Mouse (Mus musculus) neural tube, embryonic 12.5 days (tissue): ENCODE results near the gene Vmn1r159. TPM values are rescaled to one million over a fixed set of nuclear protein-coding genes. Genes with fewer than 3 reads are reported as not detected.
"Not testable (repeated sequence)": the region's sequence is repeated elsewhere in the genome, so short reads cannot be mapped to it uniquely, and the experiment has no call there.

Source experiments
- ATAC-seq: fragments of 200-750 bp; cut with Nextera tagmentation; 2 replicates; pipeline ENCODE4 v1.8.0; 2017; ENCODE audit warnings: low read depth, mild to moderate bottlenecking, moderate TSS enrichment, moderate library complexity; ENCODE audit not compliant: low FRiP score
- H3K27ac ChIP-seq: fragments of 300-500 bp; sonication (generic); 2 replicates; pipeline ENCODE4 v1.5.1; 2016
- H3K27me3 ChIP-seq: fragments of 300-500 bp; sonication (generic); replicated peaks from 2 replicates; pipeline ENCODE4 v1.6.1; 2016; ENCODE audit warnings: mild to moderate bottlenecking
- H3K36me3 ChIP-seq: fragments of 300-500 bp; sonication (generic); 2 replicates; pipeline ENCODE4 v1.6.1; 2016; ENCODE audit warnings: mild to moderate bottlenecking
- H3K4me1 ChIP-seq: fragments of 300-500 bp; sonication (generic); 2 replicates; pipeline ENCODE4 v1.6.1; 2016
- H3K4me2 ChIP-seq: fragments of 300-500 bp; sonication (generic); replicated peaks from 2 replicates; pipeline ENCODE4 v1.6.1; 2016; ENCODE audit warnings: mild to moderate bottlenecking
- H3K4me3 ChIP-seq: fragments of 300-500 bp; sonication (generic); 2 replicates; pipeline ENCODE4 v1.5.1; 2016
- H3K9ac ChIP-seq: fragments of 300-500 bp; sonication (generic); 2 replicates; pipeline ENCODE4 v1.6.1; 2016; ENCODE audit warnings: mild to moderate bottlenecking
- H3K9me3 ChIP-seq: fragments of 300-500 bp; sonication (generic); 2 replicates; pipeline ENCODE4 v1.6.1; 2016; ENCODE audit warnings: mild to moderate bottlenecking
- WGBS: fragments of 180-500 bp; shearing (Covaris S2); methylation state at CpG from one replicate; pipeline ENCODE4 v1.1.7; 2016; 5-methylcytosine and 5-hydroxymethylcytosine counted together
- polyA plus RNA-seq: library from polyadenylated mRNA; unstranded; fragments of >200 nt; fragmentation: Nextera tagmentation; extraction: Ambion mirVana; gene quantifications from 2 replicates; pipeline ENCODE4 v1.2.1, GENCODE M21; 2016

Vmn1r159 gene
- polyA plus RNA-seq = not detected in 2 replicates

DNA sequence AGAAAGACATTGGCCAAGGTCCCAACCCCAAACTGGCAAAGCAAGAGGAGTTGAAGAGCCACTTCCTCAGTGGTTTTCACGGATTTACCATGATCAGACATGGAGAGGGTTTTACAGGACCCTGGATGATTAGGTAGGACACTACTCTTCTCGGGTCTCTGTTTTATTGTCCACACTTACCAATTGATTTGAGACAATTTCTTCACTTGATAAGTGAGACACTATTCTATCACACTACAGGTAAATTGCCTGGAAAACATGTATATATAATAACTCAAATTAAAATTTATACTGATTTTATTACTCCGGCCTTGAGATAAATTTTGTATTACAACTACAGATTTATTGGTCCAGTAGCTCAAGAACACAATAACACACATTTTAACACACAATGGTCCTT is at the start of gene Vmn1r159:
Vmn1r159 (minus strand) TSS at position 101 of the 400 bp plus-strand sequence.
- not testable (repeated sequence) for H3K27me3 ChIP-seq, H3K4me3 ChIP-seq, ATAC-seq, H3K4me2 ChIP-seq, H3K27ac ChIP-seq, H3K9ac ChIP-seq, H3K4me1 ChIP-seq, H3K36me3 ChIP-seq, H3K9me3 ChIP-seq
- 70% methylated on average over 3 of the region's 3 CpGs for WGBS

DNA sequence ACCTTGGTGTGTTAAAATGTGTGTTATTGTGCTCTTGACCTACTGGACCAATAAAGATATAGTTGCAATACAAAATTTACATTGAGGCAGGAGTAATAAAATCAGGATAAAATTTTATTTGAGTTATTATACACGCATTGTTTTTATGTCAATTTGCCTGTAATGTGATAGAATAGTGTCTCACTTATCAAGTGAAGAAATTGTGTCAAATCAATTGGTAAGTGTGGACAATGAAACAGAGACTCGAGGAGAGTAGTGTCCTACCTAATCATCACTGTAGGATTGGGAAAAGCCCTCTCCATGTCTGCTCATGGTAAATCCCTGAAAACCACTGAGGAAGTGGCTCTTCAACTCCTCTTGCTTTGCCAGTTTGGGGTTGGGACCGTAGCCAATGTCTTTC is 27.5 kb upstream of the Vmn1r159 start, which contains the start of gene Vmn1r160:
Vmn1r160 (plus strand) TSS at position 301 of the 400 bp plus-strand sequence.
- not testable (repeated sequence) for H3K9ac ChIP-seq, ATAC-seq, H3K4me1 ChIP-seq, H3K27ac ChIP-seq, H3K9me3 ChIP-seq, H3K4me3 ChIP-seq, H3K27me3 ChIP-seq, H3K36me3 ChIP-seq, H3K4me2 ChIP-seq
- 48% methylated on average over 1 of the region's 3 CpGs for WGBS

Other genes with a start within 250 kb of the Vmn1r159 start
- gene Vmn1r155, start 185.6 kb downstream of the Vmn1r159 start, polyA plus RNA-seq = not detected in 2 replicates
- not detected in 2 replicates for gene Gm8693, start 151.3 kb downstream of the Vmn1r159 start, polyA plus RNA-seq
- not detected in 2 replicates for gene Gm4567, start 123.9 kb downstream of the Vmn1r159 start, polyA plus RNA-seq
- not detected in 2 replicates for gene Vmn1r157, start 81.9 kb downstream of the Vmn1r159 start, polyA plus RNA-seq
- not detected in 2 replicates for gene Vmn1r158, start 52.8 kb downstream of the Vmn1r159 start, polyA plus RNA-seq
- not detected in 2 replicates for gene Vmn1r160, start 27.6 kb upstream of the Vmn1r159 start, polyA plus RNA-seq
- not detected in 2 replicates for gene Gm4214, start 141.1 kb upstream of the Vmn1r159 start, polyA plus RNA-seq
- not detected in 2 replicates for gene Gm4216, start 176.3 kb upstream of the Vmn1r159 start, polyA plus RNA-seq
- gene Vmn1r163, start 211.9 kb upstream of the Vmn1r159 start, polyA plus RNA-seq = not detected in 2 replicates
- gene Gm8720, start 223.9 kb upstream of the Vmn1r159 start, polyA plus RNA-seq = not detected in 2 replicates